Mouse (Mus musculus): ENCODE results near the gene Gm20388. TPM values are rescaled to one million over a fixed set of nuclear protein-coding genes. Genes with fewer than 3 reads are reported as not detected.

Gm20388 gene
- total and polyA plus RNA-seq, 2 experiments from 2014 or later, result 17.3 TPM; not detected in 1

DNA sequence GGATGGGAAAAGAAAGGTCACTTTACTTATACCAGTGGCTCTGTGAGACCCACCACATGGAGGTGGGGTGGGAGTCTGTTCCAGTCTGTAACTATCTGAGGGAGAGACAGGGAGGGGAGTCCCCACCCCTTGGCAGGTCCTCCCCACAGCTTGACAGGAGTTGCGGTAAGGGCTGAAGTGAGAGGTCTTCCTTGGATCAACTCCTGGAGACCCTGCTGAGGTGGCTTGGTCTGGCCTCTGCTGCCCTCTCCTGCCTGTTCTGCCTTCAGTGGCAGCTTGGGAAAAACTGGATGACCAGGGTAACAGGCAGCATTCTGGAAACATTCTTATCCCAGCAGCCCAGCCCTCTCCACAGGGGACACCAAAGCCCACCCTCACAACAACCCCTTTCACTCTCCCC, 1180.1 kb downstream of the Gm20388 start:
- Histone ChIP-seq H3K36me3 (replicated peaks; ENCODE audit: control insufficient read depth, insufficient read depth, low read length) (no peaks in the 10 kb centered on the region), H3K9me3 (replicated peaks; ENCODE audit: control insufficient read depth, low read length) (no peaks in the 10 kb centered on the region), H3K4me2 (ENCODE audit: low read depth, low read length) (no peak overlapping the region), H3K4me3 (ENCODE audit: low read depth, low read length) (no peak overlapping the region), H3K27ac (ENCODE audit: low read depth) (no peak overlapping the region), H3K9ac (replicated peaks; ENCODE audit: low read depth, low read length) (no peak overlapping the region), H3K4me1 (ENCODE audit: control insufficient read depth, insufficient read depth) (no peaks in the 10 kb centered on the region), H3K27me3 (ENCODE audit: control insufficient read depth, insufficient read depth, low read length) (peaks cover 88% of the 10 kb centered on the region)
- TF ChIP-seq CTCF (IDR thresholded peaks at IDR 0.05; ENCODE audit: low read depth), result peak; percentile 48
- TF ChIP-seq EP300 (IDR thresholded peaks at IDR 0.05; ENCODE audit: low read depth), result no peak
- DNase-seq (ENCODE audit: low spot score) (no peak), ATAC-seq (ENCODE audit: insufficient read depth, low read depth) (no peak)
- WGBS, result 0% methylated on average over 1 of the region's 1 CpGs

DNA sequence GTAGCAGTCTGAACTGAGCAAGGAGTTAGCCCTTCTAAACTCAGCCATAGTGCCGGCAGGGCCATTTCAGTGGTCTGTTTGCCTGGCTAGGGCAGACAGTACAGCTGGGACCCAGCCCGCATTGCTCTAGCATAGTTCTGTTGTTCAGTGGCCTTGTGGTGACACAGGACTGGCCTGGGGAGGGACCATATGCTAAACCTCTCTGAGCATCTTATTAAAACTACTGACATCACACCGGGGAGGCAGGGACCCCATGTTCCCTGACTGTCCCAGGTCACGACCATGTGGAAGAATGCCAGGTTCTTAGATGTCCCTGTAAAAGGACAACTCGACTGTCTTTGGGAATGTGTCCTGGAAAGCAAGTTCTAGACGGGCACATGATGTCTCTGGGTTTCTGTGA, 1181.5 kb downstream of the Gm20388 start:
- Histone ChIP-seq H3K27me3 (ENCODE audit: control insufficient read depth, insufficient read depth, low read length) (peaks cover 74% of the 10 kb centered on the region), H3K4me2 (ENCODE audit: low read depth, low read length) (peak overlapping the region; percentile 33; the same call in 1 of the 2 replicates), H3K27ac (ENCODE audit: low read depth) (no peak overlapping the region), H3K4me3 (ENCODE audit: low read depth, low read length) (no peak overlapping the region), H3K9me3 (replicated peaks; ENCODE audit: control insufficient read depth, low read length) (no peaks in the 10 kb centered on the region), H3K36me3 (replicated peaks; ENCODE audit: control insufficient read depth, insufficient read depth, low read length) (peaks cover 2% of the 10 kb centered on the region; the same call in 1 of the 2 replicates), H3K9ac (replicated peaks; ENCODE audit: low read depth, low read length) (no peak overlapping the region), H3K4me1 (ENCODE audit: control insufficient read depth, insufficient read depth) (no peaks in the 10 kb centered on the region)
- TF ChIP-seq EP300 (IDR thresholded peaks at IDR 0.05; ENCODE audit: low read depth) (no peak), CTCF (IDR thresholded peaks at IDR 0.05; ENCODE audit: low read depth) (no peak)
- ATAC-seq (ENCODE audit: insufficient read depth, low read depth) (no peak), DNase-seq (ENCODE audit: low spot score) (no peak)
- WGBS, result 20% methylated on average over 6 of the region's 6 CpGs

DNA sequence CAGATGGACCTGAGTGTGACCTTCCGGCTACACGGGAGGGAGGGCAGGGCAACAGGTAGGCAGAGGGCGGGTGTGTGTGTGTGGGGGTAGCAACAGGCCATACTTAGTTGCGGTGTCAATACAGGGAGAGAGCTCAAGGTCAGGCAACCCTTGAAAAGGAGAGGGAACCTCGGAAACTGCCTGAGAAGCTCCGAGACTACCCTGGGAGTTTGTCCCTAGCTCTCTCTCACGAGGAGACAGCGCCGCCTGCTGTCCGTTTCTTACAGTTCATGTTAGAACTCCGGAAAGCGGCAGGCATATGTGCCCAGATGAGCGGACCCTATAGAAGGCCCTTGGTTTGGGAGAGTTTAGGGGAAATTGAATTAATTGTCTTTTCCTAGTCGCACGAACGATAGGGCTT, 1182.0 kb downstream of the Gm20388 start:
- no peaks in the 10 kb centered on the region for H3K4me1 ChIP-seq (ENCODE audit: control insufficient read depth, insufficient read depth)
- no peaks in the 10 kb centered on the region for H3K9me3 ChIP-seq (replicated peaks; ENCODE audit: control insufficient read depth, low read length)
- peak overlapping the region; percentile 33; the same call in 1 of the 2 replicates for H3K4me2 ChIP-seq (ENCODE audit: low read depth, low read length)
- no peak overlapping the region for H3K4me3 ChIP-seq (ENCODE audit: low read depth, low read length)
- peak; percentile 92 for TF ChIP-seq CTCF (IDR thresholded peaks at IDR 0.05; ENCODE audit: low read depth)
- no peak for TF ChIP-seq EP300 (IDR thresholded peaks at IDR 0.05; ENCODE audit: low read depth)
- ATAC-seq (ENCODE audit: insufficient read depth, low read depth) (peak; percentile 74), DNase-seq (ENCODE audit: low spot score) (peak; percentile 80)
- peaks cover 7% of the 10 kb centered on the region for H3K36me3 ChIP-seq (replicated peaks; ENCODE audit: control insufficient read depth, insufficient read depth, low read length)
- H3K27ac ChIP-seq (ENCODE audit: low read depth), result no peak overlapping the region
- H3K27me3 ChIP-seq (ENCODE audit: control insufficient read depth, insufficient read depth, low read length), result peaks cover 69% of the 10 kb centered on the region
- H3K9ac ChIP-seq (replicated peaks; ENCODE audit: low read depth, low read length), result no peak overlapping the region
- WGBS, result 4% methylated on average over 16 of the region's 16 CpGs

DNA sequence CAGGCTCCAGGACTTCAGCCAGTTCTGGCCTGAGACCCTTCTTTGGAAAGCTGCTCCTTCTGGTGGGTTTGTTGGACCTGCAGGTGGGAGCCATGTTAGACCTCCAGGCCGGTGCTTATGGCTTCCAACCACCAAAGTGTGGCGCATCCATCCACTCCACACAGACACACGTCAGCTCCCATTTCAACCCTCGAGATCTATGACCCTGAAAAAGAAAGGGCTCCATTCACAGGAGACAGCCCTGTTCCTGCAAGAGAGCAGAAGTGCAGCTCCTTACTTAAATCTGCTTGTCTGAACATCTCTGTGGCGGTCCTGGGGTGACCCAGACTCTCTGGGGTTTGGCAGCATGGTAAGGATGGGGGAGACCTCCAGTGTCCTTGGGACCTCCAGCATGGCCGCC, 1182.9 kb downstream of the Gm20388 start:
- Histone ChIP-seq H3K4me3 (ENCODE audit: low read depth, low read length) (no peak overlapping the region), H3K27me3 (ENCODE audit: control insufficient read depth, insufficient read depth, low read length) (peaks cover 60% of the 10 kb centered on the region), H3K9me3 (replicated peaks; ENCODE audit: control insufficient read depth, low read length) (no peaks in the 10 kb centered on the region), H3K36me3 (replicated peaks; ENCODE audit: control insufficient read depth, insufficient read depth, low read length) (peaks cover 16% of the 10 kb centered on the region), H3K4me2 (ENCODE audit: low read depth, low read length) (no peak overlapping the region), H3K4me1 (ENCODE audit: control insufficient read depth, insufficient read depth) (no peaks in the 10 kb centered on the region), H3K27ac (ENCODE audit: low read depth) (no peak overlapping the region), H3K9ac (replicated peaks; ENCODE audit: low read depth, low read length) (no peak overlapping the region)
- ATAC-seq (ENCODE audit: insufficient read depth, low read depth) (no peak), DNase-seq (ENCODE audit: low spot score) (no peak)
- TF ChIP-seq CTCF (IDR thresholded peaks at IDR 0.05; ENCODE audit: low read depth) (no peak), EP300 (IDR thresholded peaks at IDR 0.05; ENCODE audit: low read depth) (no peak)
- WGBS, result 61% methylated on average over 6 of the region's 6 CpGs

DNA sequence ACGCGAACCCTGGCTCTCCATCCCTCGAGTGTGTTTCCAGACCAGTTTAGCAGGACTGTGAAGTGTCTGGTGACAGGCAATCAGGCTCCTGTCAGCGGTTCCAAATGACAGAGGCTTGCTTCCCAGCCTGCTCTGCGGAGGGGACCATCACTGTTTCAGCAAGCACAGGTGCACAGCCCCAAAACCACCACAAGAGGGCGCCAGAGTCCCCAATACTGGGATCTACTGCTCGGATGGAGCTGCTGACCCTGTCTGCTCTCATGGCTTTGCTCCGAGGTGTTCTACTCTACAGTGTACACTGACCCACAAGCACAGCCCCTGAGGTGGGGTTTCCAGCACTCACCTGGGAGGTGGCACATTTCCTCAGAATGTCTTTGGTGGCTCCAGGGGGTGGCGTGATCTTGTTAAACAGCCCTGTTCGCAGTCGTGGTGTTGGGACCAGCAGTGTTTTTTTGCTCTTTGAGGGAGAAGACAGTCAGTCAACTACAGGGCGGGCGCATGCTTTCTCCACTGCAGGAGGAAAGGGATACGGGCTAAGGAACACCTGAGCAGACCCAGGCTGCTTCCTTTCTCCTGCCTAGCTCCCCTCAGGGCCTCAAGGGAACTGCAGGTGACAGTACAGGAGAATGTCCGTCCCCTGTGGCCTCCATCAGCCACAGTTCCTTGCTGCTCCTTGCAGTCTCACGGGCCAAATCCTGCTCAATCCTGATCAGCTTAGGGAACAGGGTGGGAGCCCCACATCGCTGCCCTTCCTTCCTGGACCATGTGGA, 1193.6 kb downstream of the Gm20388 start:
- H3K4me3 ChIP-seq (ENCODE audit: low read depth, low read length), result no peak overlapping the region
- no peaks in the 10 kb centered on the region for H3K9me3 ChIP-seq (replicated peaks; ENCODE audit: control insufficient read depth, low read length)
- ATAC-seq (ENCODE audit: insufficient read depth, low read depth), result peak; percentile 79
- no peak for TF ChIP-seq EP300 (IDR thresholded peaks at IDR 0.05; ENCODE audit: low read depth)
- TF ChIP-seq CTCF (IDR thresholded peaks at IDR 0.05; ENCODE audit: low read depth), result peak; percentile 96
- peaks cover 50% of the 10 kb centered on the region for H3K36me3 ChIP-seq (replicated peaks; ENCODE audit: control insufficient read depth, insufficient read depth, low read length)
- H3K9ac ChIP-seq (replicated peaks; ENCODE audit: low read depth, low read length), result no peak overlapping the region
- H3K27ac ChIP-seq (ENCODE audit: low read depth), result no peak overlapping the region
- no peak overlapping the region for H3K4me2 ChIP-seq (ENCODE audit: low read depth, low read length)
- peak; percentile 83 for DNase-seq (ENCODE audit: low spot score)
- 42% methylated on average over 17 of the region's 17 CpGs for WGBS
- H3K27me3 ChIP-seq (ENCODE audit: control insufficient read depth, insufficient read depth, low read length), result no peaks in the 10 kb centered on the region
- peaks cover 5% of the 10 kb centered on the region; the same call in 1 of the 2 replicates for H3K4me1 ChIP-seq (ENCODE audit: control insufficient read depth, insufficient read depth)
